Mouse (Mus musculus): ENCODE measurements around the gene Epb41l2. TPM values are rescaled to one million over a fixed set of nuclear protein-coding genes. Genes with fewer than 3 reads are reported as not detected.

Gene Epb41l2
- polyA plus RNA-seq, 1 experiment from 2014 or later: 41.3 TPM

- in situ Hi-C loops (cut with MboI; ENCODE audit: low pct_unique_long_range_greater_than_20kb): no loop called here
- no peak for TF ChIP-seq CTCF (IDR thresholded peaks at IDR 0.05)
- ChIA-PET CTCF (interaction anchor here (1.6 kb wide), 1 partner anchor 175 kb away, joined by 4 read pairs; no protein-coding TSS in a partner anchor), POLR2A (no interaction called here)
- DNase-seq (ENCODE audit: low read depth, low spot score) (no peak), ATAC-seq (no peak)
- H3K27me3 ChIP-seq: no peaks in the 10 kb centered on the region
Observed at GRCm38 (mm10) chr10:25444198-25444783, 84.7 kb downstream of the Epb41l2 start.

DNA sequence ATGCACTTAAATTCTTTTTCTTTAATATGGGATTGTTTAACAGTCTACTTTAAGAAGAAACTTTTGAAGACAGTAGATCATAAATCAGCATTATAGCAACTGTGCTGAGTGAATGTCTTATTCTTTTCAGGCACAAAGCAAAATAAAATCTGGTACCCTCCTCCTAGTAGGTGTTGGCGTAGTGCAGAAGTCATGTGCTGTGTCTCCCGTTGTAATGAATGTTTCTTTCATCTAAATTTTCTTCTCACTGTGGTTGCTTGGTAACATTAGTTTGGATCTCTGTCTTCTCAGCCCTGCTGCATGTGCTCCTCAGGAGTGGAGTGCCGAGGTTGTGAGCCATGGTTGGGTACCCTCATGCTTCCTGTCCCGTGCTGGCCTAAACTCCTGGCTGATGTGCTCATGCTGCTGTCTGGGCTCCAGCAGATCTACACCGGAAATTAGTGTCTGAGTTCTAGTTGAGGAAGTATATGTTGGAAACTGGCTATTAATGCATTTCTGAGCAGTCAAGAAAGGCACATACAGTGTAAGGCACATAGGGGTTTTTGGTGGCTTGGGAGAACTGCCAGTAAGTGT lies 87.4 kb downstream of the Epb41l2 start:
- POLR2A ChIA-PET: no interaction called here
- H3K27me3 ChIP-seq: no peaks in the 10 kb centered on the region
- no peak for ATAC-seq
- CTCF ChIA-PET: no interaction called here
- in situ Hi-C loops (cut with MboI; ENCODE audit: low pct_unique_long_range_greater_than_20kb): no loop called here
- DNase-seq (ENCODE audit: low read depth, low spot score): no peak
- TF ChIP-seq CTCF (IDR thresholded peaks at IDR 0.05): no peak

GRCm38 (mm10) chr10:25448676-25449075 lies 89.1 kb downstream of the Epb41l2 start:
- no peak for DNase-seq (ENCODE audit: low read depth, low spot score)
- CTCF ChIA-PET: interaction anchor here (1.3 to 1.6 kb wide), 4 partner anchors 9 to 17 kb away, joined by 3 to 6 read pairs (median 4); no protein-coding TSS in a partner anchor
- no peaks in the 10 kb centered on the region for H3K27me3 ChIP-seq
- no peak for TF ChIP-seq CTCF (IDR thresholded peaks at IDR 0.05)
- in situ Hi-C loops (cut with MboI; ENCODE audit: low pct_unique_long_range_greater_than_20kb): no loop called here
- no peak for ATAC-seq
- POLR2A ChIA-PET: no interaction called here

GRCm38 (mm10) chr10:25449312-25450020 lies 89.9 kb downstream of the Epb41l2 start:
- ChIA-PET CTCF (interaction anchor here (1.3 to 1.6 kb wide), 4 partner anchors 10 to 18 kb away, joined by 3 to 6 read pairs (median 4); no protein-coding TSS in a partner anchor), POLR2A (no interaction called here)
- DNase-seq (ENCODE audit: low read depth, low spot score): no peak

DNA sequence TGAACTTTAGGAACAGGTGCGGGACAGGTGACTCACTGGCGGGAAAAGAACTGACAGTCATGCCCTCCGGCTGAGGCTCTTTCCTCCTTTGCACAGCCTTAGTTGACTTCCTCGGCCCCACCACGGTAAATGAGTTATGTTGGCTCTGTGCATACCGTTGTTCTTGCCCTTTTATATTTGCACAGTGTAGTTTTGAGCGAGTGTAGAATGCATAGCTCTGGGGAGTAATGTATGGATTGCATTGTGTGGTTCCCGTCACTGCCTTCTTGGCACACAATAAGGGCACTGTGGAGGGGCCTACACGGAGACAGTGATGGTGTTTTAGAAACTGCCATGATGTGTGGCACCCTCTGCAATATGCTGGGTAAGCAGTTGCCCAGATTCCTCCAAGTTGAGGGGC lies 93.6 kb downstream of the Epb41l2 start:
- CTCF ChIA-PET: interaction anchor here (0.6 kb wide), 1 partner anchor 11 kb away, joined by 3 read pairs; no protein-coding TSS in a partner anchor
- DNase-seq (ENCODE audit: low read depth, low spot score) (no peak), ATAC-seq (no peak)
- POLR2A ChIA-PET: no interaction called here
- TF ChIP-seq CTCF (IDR thresholded peaks at IDR 0.05): no peak
- no peaks in the 10 kb centered on the region for H3K27me3 ChIP-seq
- in situ Hi-C loops (cut with MboI; ENCODE audit: low pct_unique_long_range_greater_than_20kb): no loop called here

More at GRCm38 (mm10) chr10:25449312-25450020, 89.9 kb downstream of the Epb41l2 start:
- no peak for TF ChIP-seq CTCF (IDR thresholded peaks at IDR 0.05)
- H3K27me3 ChIP-seq: no peaks in the 10 kb centered on the region
- in situ Hi-C loops (cut with MboI; ENCODE audit: low pct_unique_long_range_greater_than_20kb): no loop called here
- no peak for ATAC-seq

DNA sequence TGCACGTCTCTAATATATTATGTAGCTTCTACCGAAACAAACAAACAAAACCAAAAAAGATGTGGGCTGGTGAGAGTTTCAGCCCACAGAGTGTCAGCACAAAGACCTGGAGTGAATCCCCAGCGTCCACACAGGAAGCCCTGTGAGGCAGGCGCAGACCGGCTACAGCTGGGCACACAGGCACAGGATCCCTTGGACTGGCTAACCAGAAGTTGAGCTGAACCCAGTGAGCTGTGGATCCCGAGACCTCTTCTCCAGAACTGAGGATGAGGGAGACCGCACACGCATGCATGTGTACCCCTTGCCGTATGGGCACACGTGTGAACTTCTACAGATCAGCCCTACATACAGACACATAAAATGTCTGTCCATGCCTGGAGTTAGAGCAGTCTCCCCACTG lies 94.2 kb downstream of the Epb41l2 start:
- no peak for ATAC-seq
- ChIA-PET CTCF (interaction anchor here (0.6 kb wide), 1 partner anchor 12 kb away, joined by 3 read pairs; no protein-coding TSS in a partner anchor), POLR2A (no interaction called here)
- no peaks in the 10 kb centered on the region for H3K27me3 ChIP-seq
- TF ChIP-seq CTCF (IDR thresholded peaks at IDR 0.05): no peak
- in situ Hi-C loops (cut with MboI; ENCODE audit: low pct_unique_long_range_greater_than_20kb): no loop called here
- no peak for DNase-seq (ENCODE audit: low read depth, low spot score)

GRCm38 (mm10) chr10:25457118-25457517 lies 97.5 kb downstream of the Epb41l2 start:
- TF ChIP-seq CTCF (IDR thresholded peaks at IDR 0.05): no peak
- no peaks in the 10 kb centered on the region for H3K27me3 ChIP-seq
- DNase-seq (ENCODE audit: low read depth, low spot score): no peak
- in situ Hi-C loops (cut with MboI; ENCODE audit: low pct_unique_long_range_greater_than_20kb): no loop called here
- ChIA-PET CTCF (no interaction called here), POLR2A (no interaction called here)
- ATAC-seq: no peak

DNA sequence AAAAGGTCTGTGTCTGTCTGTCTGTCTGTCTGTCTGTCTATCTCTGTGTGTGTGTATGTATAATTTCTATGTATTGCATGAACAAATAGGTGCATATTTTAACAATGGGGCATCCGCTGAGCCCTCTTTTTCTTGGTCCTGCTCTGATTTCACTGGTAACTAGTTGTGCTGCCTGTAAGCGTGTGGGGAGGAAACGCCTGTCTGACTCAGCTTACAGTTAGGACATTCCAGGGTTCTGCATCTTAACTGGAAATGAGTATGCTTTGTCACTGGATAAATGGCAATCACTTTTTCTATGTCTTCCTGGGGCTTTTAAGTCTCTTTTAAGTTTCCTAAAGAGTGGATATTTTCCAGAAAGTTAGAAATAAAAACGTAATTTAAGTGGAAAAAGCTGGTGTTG lies 98.4 kb downstream of the Epb41l2 start:
- in situ Hi-C loops (cut with MboI; ENCODE audit: low pct_unique_long_range_greater_than_20kb): no loop called here
- H3K27me3 ChIP-seq: no peaks in the 10 kb centered on the region
- POLR2A ChIA-PET: no interaction called here
- ATAC-seq (no peak), DNase-seq (ENCODE audit: low read depth, low spot score) (no peak)
- TF ChIP-seq CTCF (IDR thresholded peaks at IDR 0.05): no peak
- CTCF ChIA-PET: no interaction called here

- no peak for TF ChIP-seq CTCF (IDR thresholded peaks at IDR 0.05)
- in situ Hi-C loops (cut with MboI; ENCODE audit: low pct_unique_long_range_greater_than_20kb): no loop called here
- no peak for ATAC-seq
- H3K27me3 ChIP-seq: no peaks in the 10 kb centered on the region
- no peak for DNase-seq (ENCODE audit: low read depth, low spot score)
- CTCF ChIA-PET: interaction anchor here (1.0 to 1.2 kb wide), 2 partner anchors 13 to 64 kb away, joined by 3 read pairs; no protein-coding TSS in a partner anchor
- POLR2A ChIA-PET: no interaction called here
Observed at GRCm38 (mm10) chr10:25461832-25462231, 102.2 kb downstream of the Epb41l2 start.

DNA sequence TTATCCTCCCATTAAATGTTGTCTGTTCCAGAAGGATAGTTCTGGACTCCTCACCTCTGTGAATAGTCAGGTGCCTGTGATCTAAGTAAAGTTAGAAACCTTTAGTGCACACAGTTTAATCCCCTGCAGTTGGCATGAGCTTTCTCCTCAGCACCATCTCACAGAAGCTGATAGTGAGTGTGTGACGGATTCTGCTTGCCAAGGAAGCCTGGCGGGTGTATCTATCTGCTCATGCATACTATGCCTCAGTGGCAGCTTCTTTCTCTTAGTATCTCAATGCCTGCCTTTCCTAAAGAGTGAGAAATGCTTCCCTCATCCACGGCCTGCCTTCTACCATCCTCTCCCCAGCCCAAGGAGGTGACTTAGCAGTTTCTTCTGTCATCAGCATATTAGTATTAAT lies 103.1 kb downstream of the Epb41l2 start:
- POLR2A ChIA-PET: interaction anchor here (1.4 kb wide), 1 partner anchor 26 kb away, joined by 3 read pairs; no protein-coding TSS in a partner anchor

DNA sequence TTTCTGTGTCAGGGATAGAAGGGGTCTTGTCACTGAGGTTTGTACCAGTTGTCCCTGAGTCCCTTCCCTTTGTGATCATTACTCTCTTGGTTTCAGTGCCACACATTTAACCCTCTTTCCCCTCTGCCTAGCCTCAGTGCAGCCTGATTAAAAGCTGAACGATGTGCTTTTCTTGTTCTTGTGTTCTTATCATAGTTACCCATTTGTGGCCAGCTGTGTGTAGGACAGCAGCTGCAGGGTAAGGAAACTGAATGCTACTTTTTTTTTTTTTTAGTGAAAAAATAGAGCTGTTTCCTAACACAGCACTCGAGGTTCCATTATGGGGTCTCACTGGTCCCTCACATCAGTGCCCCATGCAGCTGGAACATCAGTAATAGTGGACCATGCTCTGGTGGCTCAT lies 106.9 kb downstream of the Epb41l2 start:
- CTCF ChIA-PET: no interaction called here

More for the DNA sequence above, 103.1 kb downstream of the Epb41l2 start:
- DNase-seq (ENCODE audit: low read depth, low spot score) (no peak), ATAC-seq (no peak)
- in situ Hi-C loops (cut with MboI; ENCODE audit: low pct_unique_long_range_greater_than_20kb): no loop called here
- no peaks in the 10 kb centered on the region for H3K27me3 ChIP-seq
- no peak for TF ChIP-seq CTCF (IDR thresholded peaks at IDR 0.05)
- CTCF ChIA-PET: interaction anchor here (1.0 kb wide), 1 partner anchor 9 kb away, joined by 3 read pairs; no protein-coding TSS in a partner anchor

More for the DNA sequence above, 106.9 kb downstream of the Epb41l2 start:
- DNase-seq (ENCODE audit: low read depth, low spot score): no peak
- no peak for ATAC-seq
- no peak for TF ChIP-seq CTCF (IDR thresholded peaks at IDR 0.05)
- POLR2A ChIA-PET: no interaction called here
- in situ Hi-C loops (cut with MboI; ENCODE audit: low pct_unique_long_range_greater_than_20kb): no loop called here
- no peaks in the 10 kb centered on the region for H3K27me3 ChIP-seq
